Mouse (Mus musculus): ENCODE data around the gene Gm28048.

DNA sequence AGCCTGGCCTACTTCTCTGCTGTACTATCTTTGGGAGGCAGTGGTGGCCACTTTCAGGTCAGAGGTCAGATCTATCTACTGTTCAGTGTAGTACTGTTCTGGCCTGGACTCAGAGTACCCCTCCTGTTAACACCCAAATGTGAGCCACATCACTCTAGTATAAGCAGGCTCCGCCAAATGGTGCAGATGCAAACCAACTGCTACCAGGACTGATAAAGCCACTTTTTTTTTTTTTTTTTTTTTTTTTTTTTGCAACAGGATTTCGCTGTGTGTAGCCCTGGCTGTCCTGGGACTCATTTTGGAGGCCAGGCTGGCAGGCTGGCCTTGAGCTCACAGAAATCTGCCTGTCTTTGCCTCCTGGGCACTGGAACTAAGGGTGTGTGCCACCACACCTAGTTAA is 42.9 kb downstream of the Gm28048 start:
- TF ChIP-seq GATA1 (IDR thresholded peaks at IDR 0.05; ENCODE audit: borderline replicate concordance, low read length): no peak
- no peak for TF ChIP-seq FLI1 (IDR thresholded peaks at IDR 0.05; ENCODE audit: low read length)
